Mouse (Mus musculus) lung, adult 2 months (tissue): ENCODE measurements around the gene Pcp2.

Source experiments
- CTCF ChIP-seq: fragments of 200-500 bp; IDR thresholded peaks from 2 replicates; pipeline ENCODE4 v1.5.1; 2011; ENCODE audit warnings: mild to moderate bottlenecking, low read length, control low read depth; ENCODE audit not compliant: insufficient read depth
- POLR2A ChIP-seq: fragments of 200-500 bp; IDR thresholded peaks from 2 replicates; pipeline ENCODE4 v1.6.1; 2011; ENCODE audit warnings: low read depth, mild to moderate bottlenecking, control low read depth, low read length, borderline replicate concordance; ENCODE audit errors: extremely low read depth

GRCm38 (mm10) chr8:3607822-3608221 lies 17.5 kb downstream of the Pcp2 start:
- TF ChIP-seq POLR2A (no peak), CTCF (no peak)
